Mouse (Mus musculus) frontal cortex, adult 2 months (tissue): Measurements from ENCODE around the gene Macf1. TPM values are rescaled to one million over a fixed set of nuclear protein-coding genes. Genes with fewer than 3 reads are reported as not detected.
"Not testable (repeated sequence)": the region's sequence is repeated elsewhere in the genome, so short reads cannot be mapped to it uniquely, and the experiment has no call there.

ENCODE experiments used
- DNase-seq, 2 experiments: peaks; one replicate each; pipeline ENCODE4 v3.0.0; 2022; ENCODE audit warnings: low spot score in 1 of 2; ENCODE audit errors: extremely low spot score in 1 of 2
- polyA plus RNA-seq: library from polyadenylated mRNA; depleted of rRNA; stranded (reverse); fragments of >200 nt; gene quantifications from 2 replicates; pipeline ENCODE4 v1.2.3, GENCODE M21; 2012

Macf1 gene
- polyA plus RNA-seq, 1 experiment, result 184 TPM

GRCm38 (mm10) chr4:123562177-123562815, 121.9 kb downstream of the Macf1 start:
- no peak for DNase-seq

- no peak for DNase-seq
Measured at GRCm38 (mm10) chr4:123560896-123561295, 123.3 kb downstream of the Macf1 start.

GRCm38 (mm10) chr4:123558496-123558895, 125.7 kb downstream of the Macf1 start:
- no peak for DNase-seq

- no peak for DNase-seq
Measured at GRCm38 (mm10) chr4:123555251-123555650, 128.9 kb downstream of the Macf1 start.

- DNase-seq, result no peak
Measured at GRCm38 (mm10) chr4:123552689-123553088, 131.5 kb downstream of the Macf1 start.

GRCm38 (mm10) chr4:123548317-123548716, 135.8 kb downstream of the Macf1 start:
- DNase-seq, result no peak

GRCm38 (mm10) chr4:123543691-123544090, 140.5 kb downstream of the Macf1 start:
- DNase-seq, result no peak

GRCm38 (mm10) chr4:123535271-123535670, 148.9 kb downstream of the Macf1 start:
- peak; percentile 74 to 89 for DNase-seq

GRCm38 (mm10) chr4:123532001-123532400, 152.2 kb downstream of the Macf1 start:
- no peak for DNase-seq

- no peak for DNase-seq
Measured at GRCm38 (mm10) chr4:123530976-123531375, 153.2 kb downstream of the Macf1 start.

- DNase-seq, result peak in 1 of 2 experiments; percentile 66
Measured at GRCm38 (mm10) chr4:123529230-123529629, 154.9 kb downstream of the Macf1 start.

GRCm38 (mm10) chr4:123527607-123528010, 156.6 kb downstream of the Macf1 start:
- DNase-seq, result peak; percentile 55 to 74

GRCm38 (mm10) chr4:123526779-123527280, 157.3 kb downstream of the Macf1 start:
- peak in 1 of 2 experiments; percentile 52 for DNase-seq

GRCm38 (mm10) chr4:123524746-123525145, 159.4 kb downstream of the Macf1 start:
- DNase-seq, result no peak

GRCm38 (mm10) chr4:123520123-123520522, 164.0 kb downstream of the Macf1 start:
- not testable (repeated sequence) for DNase-seq

GRCm38 (mm10) chr4:123515673-123516072, 168.5 kb downstream of the Macf1 start:
- DNase-seq, result no peak

GRCm38 (mm10) chr4:123510201-123510600, 174.0 kb downstream of the Macf1 start:
- DNase-seq, result no peak

- no peak for DNase-seq
Measured at GRCm38 (mm10) chr4:123489086-123489485, 195.1 kb downstream of the Macf1 start.

- DNase-seq, result no peak
Measured at GRCm38 (mm10) chr4:123479991-123480390, 204.2 kb downstream of the Macf1 start.

- DNase-seq, result peak in 1 of 2 experiments; percentile 37
Measured at GRCm38 (mm10) chr4:123478655-123479433, 205.3 kb downstream of the Macf1 start.

GRCm38 (mm10) chr4:123465799-123466198, 218.4 kb downstream of the Macf1 start:
- DNase-seq, result no peak
